Mouse (Mus musculus): ENCODE results near the gene Cdk5r1. TPM values are rescaled to one million over a fixed set of nuclear protein-coding genes. Genes with fewer than 3 reads are reported as not detected.
A peak's percentile ranks its signal among the peaks of the same experiment; 100 is the strongest.

Cdk5r1 gene
- total RNA-seq, 2 experiments from 2014 or later = 327 to 329 TPM

- intact Hi-C loops (cut with DNase I) = loop anchor here (5.0 kb wide), 1 partner anchor 36 kb away; no protein-coding TSS in a partner anchor
- peak; percentile 56 to 84 for DNase-seq (ENCODE audit: extremely low spot score in 1 of 2, low spot score in 2 of 2)
These were observed 41.9 kb downstream of the Cdk5r1 start for GRCm38 (mm10) chr11:80518421-80519367.

- intact Hi-C loops (cut with DNase I) = loop anchor here (5.0 kb wide), 1 partner anchor 36 kb away; no protein-coding TSS in a partner anchor
- no peak for DNase-seq (ENCODE audit: extremely low spot score in 1 of 2, low spot score in 2 of 2)
These were observed 44.3 kb downstream of the Cdk5r1 start for GRCm38 (mm10) chr11:80521148-80521547.

GRCm38 (mm10) chr11:80522852-80523251 is 46.0 kb downstream of the Cdk5r1 start:
- intact Hi-C loops (cut with DNase I) = loop anchor here (5.0 kb wide), 1 partner anchor 34 kb away; no protein-coding TSS in a partner anchor
- DNase-seq (ENCODE audit: extremely low spot score in 1 of 2, low spot score in 2 of 2) = no peak

GRCm38 (mm10) chr11:80523410-80523809 is 46.6 kb downstream of the Cdk5r1 start:
- no peak for DNase-seq (ENCODE audit: extremely low spot score in 1 of 2, low spot score in 2 of 2)
- intact Hi-C loops (cut with DNase I) = loop anchor here (5.0 kb wide), 1 partner anchor 34 kb away; no protein-coding TSS in a partner anchor

GRCm38 (mm10) chr11:80524213-80524612 is 47.4 kb downstream of the Cdk5r1 start:
- DNase-seq (ENCODE audit: extremely low spot score in 1 of 2, low spot score in 2 of 2) = no peak
- intact Hi-C loops (cut with DNase I) = loop anchor here (5.0 kb wide), 1 partner anchor 33 kb away; no protein-coding TSS in a partner anchor

- intact Hi-C loops (cut with DNase I) = no loop called here
These were observed 50.9 kb downstream of the Cdk5r1 start for GRCm38 (mm10) chr11:80527697-80528096.

GRCm38 (mm10) chr11:80529149-80529548 is 52.3 kb downstream of the Cdk5r1 start:
- DNase-seq (ENCODE audit: extremely low spot score in 1 of 2, low spot score in 2 of 2) = no peak
- intact Hi-C loops (cut with DNase I) = no loop called here

More at GRCm38 (mm10) chr11:80527697-80528096, 50.9 kb downstream of the Cdk5r1 start:
- no peak for DNase-seq (ENCODE audit: extremely low spot score in 1 of 2, low spot score in 2 of 2)

Other genes starting within 250 kb of the Cdk5r1 start
- gene Rhbdl3, start 176.1 kb upstream of the Cdk5r1 start, total RNA-seq (2021) = 10 to 100 TPM; 19.4 to 22.5 TPM
- 10 to 100 TPM; 47.9 to 52.3 TPM for gene 5730455P16Rik, start 99.0 kb upstream of the Cdk5r1 start, total RNA-seq (2021)
- 100 to 1,000 TPM; 146 to 149 TPM for gene Zfp207, start 93.7 kb upstream of the Cdk5r1 start, total RNA-seq (2021)
- gene Psmd11, start 48.4 kb upstream of the Cdk5r1 start, total RNA-seq (2021) = 100 to 1,000 TPM; 101 to 118 TPM

All from left cerebral cortex, postnatal 10 days (tissue).